Mouse (Mus musculus): ENCODE data around the gene Phf21a. TPM values are rescaled to one million over a fixed set of nuclear protein-coding genes. Genes with fewer than 3 reads are reported as not detected.

Phf21a gene
- polyA plus RNA-seq, 1 experiment from 2014 or later = 21.5 TPM

DNA sequence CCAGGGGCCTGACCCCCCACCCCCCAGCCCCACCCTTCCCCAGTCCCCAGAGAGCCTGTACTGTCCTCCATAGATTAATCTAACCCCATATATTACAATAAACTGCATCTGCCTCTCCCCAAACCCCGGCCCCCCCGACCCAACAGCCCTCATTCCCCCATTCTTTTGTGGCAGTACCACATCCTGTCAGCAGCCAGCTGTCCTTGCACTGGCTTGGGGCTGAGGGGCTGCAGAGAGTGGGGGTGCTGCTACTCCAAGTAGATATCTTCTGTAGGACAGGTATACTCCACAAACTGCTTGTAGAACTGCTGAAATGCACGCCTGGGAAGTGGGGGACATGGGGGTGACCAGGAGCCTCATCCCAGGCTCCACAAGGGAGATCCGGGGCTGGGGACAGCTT, 291.2 kb downstream of the Phf21a start:
- peaks cover 45% of the 10 kb centered on the region for H3K36me3 ChIP-seq
- H3K4me3 ChIP-seq = no peak overlapping the region
- no peak overlapping the region for H3K9ac ChIP-seq
- H3K4me1 ChIP-seq (replicated peaks) = peaks cover 11% of the 10 kb centered on the region
- peaks cover 21% of the 10 kb centered on the region for H3K27me3 ChIP-seq (replicated peaks)
- no peak for ATAC-seq (ENCODE audit: insufficient number of reproducible peaks, low FRiP score)
- H3K4me2 ChIP-seq = no peak overlapping the region
- H3K27ac ChIP-seq (ENCODE audit: poor library complexity, severe bottlenecking) = no peak overlapping the region
- WGBS = 72% methylated on average over 4 of the region's 4 CpGs
- H3K9me3 ChIP-seq (replicated peaks) = no peaks in the 10 kb centered on the region

DNA sequence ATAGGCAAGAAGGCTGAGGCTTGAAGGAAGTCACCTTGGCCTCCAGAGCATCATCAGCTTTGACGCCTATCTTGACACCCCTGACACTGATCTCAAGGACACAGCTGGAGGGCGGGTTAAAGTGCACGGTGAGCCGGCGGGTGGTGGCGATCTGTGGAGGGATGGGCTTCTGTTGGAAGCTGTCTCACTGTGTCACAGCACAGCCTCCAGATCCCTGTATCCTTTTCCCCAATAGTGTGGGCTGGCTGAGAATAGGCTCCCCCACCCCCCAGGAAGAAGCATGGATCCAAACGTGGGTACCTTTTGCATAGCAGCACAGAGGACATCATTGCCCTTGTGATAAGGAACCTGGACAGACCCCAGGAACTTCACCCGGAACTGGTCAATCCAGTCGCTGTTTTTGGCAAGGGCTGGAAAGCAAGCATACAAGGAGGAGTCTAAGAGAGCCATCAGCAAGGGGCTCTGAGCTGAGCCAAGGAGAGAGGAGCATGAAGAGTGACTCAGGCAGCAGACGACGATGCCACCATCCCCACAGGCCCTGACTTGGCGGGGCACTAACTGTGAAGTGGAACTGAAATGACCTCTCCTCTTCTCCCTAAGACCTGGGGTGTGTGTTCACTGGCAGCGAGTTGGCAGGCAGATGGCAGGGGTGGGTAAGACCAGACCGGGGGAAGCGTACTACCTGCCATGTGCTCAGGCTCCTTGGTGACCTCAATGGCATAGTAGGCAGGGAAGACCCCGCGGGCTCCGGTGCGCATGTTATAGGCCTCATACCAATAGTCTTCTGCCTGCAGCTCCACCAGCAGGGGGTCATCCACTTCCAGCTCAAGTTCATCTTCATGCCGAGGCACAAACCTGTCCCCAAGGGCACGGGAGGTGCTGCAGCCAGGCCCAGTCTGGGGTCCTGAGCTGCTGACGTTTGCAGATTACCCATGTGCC, 292.5 kb downstream of the Phf21a start:
- Histone ChIP-seq H3K9ac (no peak overlapping the region), H3K4me1 (replicated peaks) (peaks cover 11% of the 10 kb centered on the region), H3K4me3 (no peak overlapping the region), H3K27ac (ENCODE audit: poor library complexity, severe bottlenecking) (no peak overlapping the region), H3K27me3 (replicated peaks) (peaks cover 25% of the 10 kb centered on the region), H3K36me3 (peaks cover 33% of the 10 kb centered on the region), H3K9me3 (replicated peaks) (no peaks in the 10 kb centered on the region), H3K4me2 (no peak overlapping the region)
- 68% methylated on average over 22 of the region's 22 CpGs for WGBS
- no peak for ATAC-seq (ENCODE audit: insufficient number of reproducible peaks, low FRiP score)

GRCm38 (mm10) chr2:92386821-92387570, 294.1 kb downstream of the Phf21a start:
- Histone ChIP-seq H3K36me3 (peaks cover 17% of the 10 kb centered on the region), H3K4me3 (no peak overlapping the region), H3K27ac (ENCODE audit: poor library complexity, severe bottlenecking) (no peak overlapping the region), H3K4me2 (no peak overlapping the region), H3K9ac (no peak overlapping the region), H3K27me3 (replicated peaks) (peaks cover 38% of the 10 kb centered on the region), H3K9me3 (replicated peaks) (no peaks in the 10 kb centered on the region), H3K4me1 (replicated peaks) (peaks cover 20% of the 10 kb centered on the region)
- WGBS = 88% methylated on average over 30 of the region's 30 CpGs
- ATAC-seq (ENCODE audit: insufficient number of reproducible peaks, low FRiP score) = no peak

DNA sequence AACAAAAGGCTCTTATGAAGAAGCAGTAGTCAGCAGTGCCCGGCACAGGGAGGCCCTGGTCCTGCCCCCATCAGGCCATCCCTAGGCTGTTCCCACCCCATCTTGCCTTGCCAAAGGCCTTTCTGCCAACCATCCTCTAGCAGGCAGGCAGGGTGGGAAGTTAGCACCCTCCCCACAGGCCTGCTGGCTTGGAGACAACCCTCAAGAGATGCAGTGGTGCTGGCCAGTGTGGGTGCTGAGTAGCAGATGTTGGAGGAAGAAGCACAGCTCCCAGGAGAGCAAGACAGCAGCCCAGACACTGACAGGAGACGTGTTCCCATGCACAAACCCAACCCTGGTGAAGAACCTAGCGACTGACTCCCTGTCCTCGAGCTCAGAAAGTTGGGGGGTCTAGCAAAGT, 294.7 kb downstream of the Phf21a start:
- H3K9ac ChIP-seq = no peak overlapping the region
- H3K36me3 ChIP-seq = peaks cover 16% of the 10 kb centered on the region
- no peaks in the 10 kb centered on the region for H3K9me3 ChIP-seq (replicated peaks)
- H3K4me3 ChIP-seq = no peak overlapping the region
- H3K4me1 ChIP-seq (replicated peaks) = peaks cover 25% of the 10 kb centered on the region
- no peak overlapping the region for H3K4me2 ChIP-seq
- H3K27ac ChIP-seq (ENCODE audit: poor library complexity, severe bottlenecking) = no peak overlapping the region
- peaks cover 44% of the 10 kb centered on the region for H3K27me3 ChIP-seq (replicated peaks)
- no peak for ATAC-seq (ENCODE audit: insufficient number of reproducible peaks, low FRiP score)
- 69% methylated on average over 4 of the region's 4 CpGs for WGBS

DNA sequence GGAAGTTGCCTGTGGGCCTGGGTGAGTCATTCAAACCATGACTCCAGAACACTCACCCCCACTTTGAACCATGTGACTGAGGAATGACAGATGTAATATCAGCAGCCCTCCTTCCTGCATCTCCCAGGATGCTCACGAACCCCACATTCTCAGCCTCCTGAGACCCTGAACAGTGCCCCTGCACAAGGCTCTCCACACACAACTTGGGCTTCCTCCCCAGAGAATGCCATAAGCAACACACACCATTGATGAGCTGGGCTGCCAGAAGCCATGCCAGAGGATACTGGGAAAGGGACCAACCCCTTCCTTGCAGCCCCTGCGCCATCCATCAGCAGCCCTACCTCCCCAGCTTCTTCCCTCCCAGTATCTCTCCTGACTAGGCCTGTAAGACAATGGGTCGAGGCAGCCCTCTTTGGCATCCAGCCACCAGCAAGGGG, 295.2 kb downstream of the Phf21a start:
- Histone ChIP-seq H3K27me3 (replicated peaks) (peaks cover 49% of the 10 kb centered on the region), H3K4me2 (peak overlapping the region; percentile 92), H3K4me1 (replicated peaks) (peaks cover 25% of the 10 kb centered on the region), H3K36me3 (peaks cover 16% of the 10 kb centered on the region), H3K4me3 (peak overlapping the region; percentile 62; the same call in 1 of the 2 replicates), H3K27ac (ENCODE audit: poor library complexity, severe bottlenecking) (no peak overlapping the region), H3K9me3 (replicated peaks) (no peaks in the 10 kb centered on the region), H3K9ac (peak overlapping the region; percentile 68; the same call in 1 of the 2 replicates)
- 56% methylated on average over 3 of the region's 3 CpGs for WGBS
- ATAC-seq (ENCODE audit: insufficient number of reproducible peaks, low FRiP score) = no peak

GRCm38 (mm10) chr2:92388891-92389641, 296.1 kb downstream of the Phf21a start:
- H3K4me3 ChIP-seq = peak overlapping the region; percentile 62
- no peak overlapping the region for H3K27ac ChIP-seq (ENCODE audit: poor library complexity, severe bottlenecking)
- no peaks in the 10 kb centered on the region for H3K9me3 ChIP-seq (replicated peaks)
- peak overlapping the region; percentile 92 for H3K4me2 ChIP-seq
- peaks cover 59% of the 10 kb centered on the region for H3K27me3 ChIP-seq (replicated peaks)
- peak overlapping the region; percentile 68 for H3K9ac ChIP-seq
- peaks cover 25% of the 10 kb centered on the region for H3K4me1 ChIP-seq (replicated peaks)
- peak; percentile 80 for ATAC-seq (ENCODE audit: insufficient number of reproducible peaks, low FRiP score)
- peaks cover 10% of the 10 kb centered on the region; the same call in 1 of the 2 replicates for H3K36me3 ChIP-seq
- WGBS = under 1% methylated on average over 62 of the region's 62 CpGs

- H3K9ac ChIP-seq = peak overlapping the region; percentile 68; the same call in 1 of the 2 replicates
- H3K27me3 ChIP-seq (replicated peaks) = peaks cover 62% of the 10 kb centered on the region
- 7% methylated on average over 10 of the region's 10 CpGs for WGBS
- H3K36me3 ChIP-seq = peaks cover 10% of the 10 kb centered on the region; the same call in 1 of the 2 replicates
- H3K4me1 ChIP-seq (replicated peaks) = peaks cover 25% of the 10 kb centered on the region
- no peaks in the 10 kb centered on the region for H3K9me3 ChIP-seq (replicated peaks)
- H3K4me3 ChIP-seq = peak overlapping the region; percentile 62
- H3K4me2 ChIP-seq = peak overlapping the region; percentile 92
- ATAC-seq (ENCODE audit: insufficient number of reproducible peaks, low FRiP score) = no peak
- H3K27ac ChIP-seq (ENCODE audit: poor library complexity, severe bottlenecking) = no peak overlapping the region
Observed at GRCm38 (mm10) chr2:92389645-92390044, 296.7 kb downstream of the Phf21a start.

DNA sequence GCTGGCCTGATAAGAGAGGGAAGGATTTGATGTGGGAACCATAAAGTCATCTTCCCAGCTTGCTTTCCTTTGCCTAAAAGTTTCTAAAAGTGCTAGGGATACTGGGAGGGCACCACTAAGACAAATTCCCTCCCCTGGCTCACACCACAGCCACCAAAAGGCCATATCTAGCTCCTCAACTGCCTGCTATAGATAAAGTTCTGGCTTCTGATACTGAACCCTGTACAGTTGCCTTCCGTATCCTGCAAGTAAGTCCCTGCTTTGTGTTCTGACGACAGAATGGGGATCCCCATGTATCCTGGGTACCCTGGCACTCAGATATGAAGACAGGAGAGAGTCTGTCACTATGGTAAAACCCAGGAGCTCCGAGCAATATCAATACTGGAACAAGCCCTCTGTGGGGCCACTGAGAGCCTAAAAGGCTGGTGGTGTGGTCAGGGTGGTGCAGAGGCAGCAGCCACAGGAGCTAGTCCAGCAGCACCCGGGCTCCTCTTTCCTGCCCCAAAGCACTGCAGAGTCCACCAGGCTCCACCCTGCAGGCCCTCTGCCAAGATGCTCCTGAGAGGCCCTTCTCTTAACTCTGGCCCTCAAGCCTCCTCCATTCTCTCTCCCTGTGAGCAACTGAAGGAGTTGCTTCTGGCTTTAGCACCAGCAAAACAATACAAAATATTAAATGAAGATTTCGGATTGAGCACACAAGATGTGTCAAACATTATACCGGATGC, 297.5 kb downstream of the Phf21a start:
- no peak overlapping the region for H3K4me2 ChIP-seq
- ATAC-seq (ENCODE audit: insufficient number of reproducible peaks, low FRiP score) = no peak
- peaks cover 69% of the 10 kb centered on the region for H3K27me3 ChIP-seq (replicated peaks)
- peaks cover 10% of the 10 kb centered on the region; the same call in 1 of the 2 replicates for H3K36me3 ChIP-seq
- no peak overlapping the region for H3K27ac ChIP-seq (ENCODE audit: poor library complexity, severe bottlenecking)
- H3K4me1 ChIP-seq (replicated peaks) = peaks cover 25% of the 10 kb centered on the region
- H3K9ac ChIP-seq = no peak overlapping the region
- H3K4me3 ChIP-seq = no peak overlapping the region
- 64% methylated on average over 6 of the region's 6 CpGs for WGBS
- no peaks in the 10 kb centered on the region for H3K9me3 ChIP-seq (replicated peaks)

GRCm38 (mm10) chr2:92391116-92391515, 298.2 kb downstream of the Phf21a start:
- Histone ChIP-seq H3K4me1 (replicated peaks) (peaks cover 25% of the 10 kb centered on the region), H3K9me3 (replicated peaks) (no peaks in the 10 kb centered on the region), H3K27ac (ENCODE audit: poor library complexity, severe bottlenecking) (no peak overlapping the region), H3K4me3 (no peak overlapping the region), H3K9ac (no peak overlapping the region), H3K27me3 (replicated peaks) (peaks cover 75% of the 10 kb centered on the region), H3K4me2 (no peak overlapping the region), H3K36me3 (peaks cover 5% of the 10 kb centered on the region; the same call in 1 of the 2 replicates)
- WGBS = 79% methylated on average over 8 of the region's 8 CpGs
- no peak for ATAC-seq (ENCODE audit: insufficient number of reproducible peaks, low FRiP score)

DNA sequence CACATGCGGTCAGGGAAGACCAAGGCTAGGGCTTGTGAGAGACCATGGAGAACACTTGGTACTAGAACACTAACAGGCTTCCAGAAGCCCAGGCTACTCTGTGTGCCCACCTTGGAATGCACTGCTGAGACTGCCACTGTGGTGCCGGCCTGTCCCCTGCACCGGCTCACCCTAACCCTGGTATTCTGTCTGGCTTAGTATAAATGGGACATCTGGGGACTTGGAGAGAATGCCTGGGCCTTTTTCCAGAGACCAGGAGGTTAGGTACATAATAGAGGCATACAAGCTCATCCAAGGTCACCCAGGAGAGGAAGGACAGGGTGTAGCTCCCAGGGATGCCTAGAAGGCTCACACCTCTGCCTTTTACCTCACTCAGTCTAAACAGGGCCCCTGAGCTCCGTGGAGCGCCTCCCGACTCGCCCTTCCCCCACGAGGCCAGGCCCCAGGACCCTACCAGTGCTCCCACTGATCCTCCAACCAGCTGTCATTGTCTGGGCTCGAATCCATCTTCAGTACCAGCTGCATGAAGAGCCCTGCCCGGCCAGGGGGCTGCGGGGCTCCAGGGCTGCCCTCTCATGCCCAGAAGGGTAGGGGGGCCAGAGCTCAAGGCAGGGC, 298.9 kb downstream of the Phf21a start:
- peaks cover 25% of the 10 kb centered on the region for H3K4me1 ChIP-seq (replicated peaks)
- no peaks in the 10 kb centered on the region for H3K9me3 ChIP-seq (replicated peaks)
- peak overlapping the region; percentile 27 for H3K4me3 ChIP-seq
- H3K27ac ChIP-seq (ENCODE audit: poor library complexity, severe bottlenecking) = no peak overlapping the region
- 33% methylated on average over 11 of the region's 11 CpGs for WGBS
- no peak for ATAC-seq (ENCODE audit: insufficient number of reproducible peaks, low FRiP score)
- H3K4me2 ChIP-seq = peak overlapping the region; percentile 53
- no peaks in the 10 kb centered on the region; the same call in 1 of the 2 replicates for H3K36me3 ChIP-seq
- H3K9ac ChIP-seq = peak overlapping the region; percentile 35; the same call in 1 of the 2 replicates
- H3K27me3 ChIP-seq (replicated peaks) = peaks cover 78% of the 10 kb centered on the region
